Mouse (Mus musculus): ENCODE data around the gene Pde7b. TPM values are rescaled to one million over a fixed set of nuclear protein-coding genes. Genes with fewer than 3 reads are reported as not detected.

The Pde7b gene
- total and polyA plus RNA-seq, 3 experiments = 0.22 TPM; not detected in 2

DNA sequence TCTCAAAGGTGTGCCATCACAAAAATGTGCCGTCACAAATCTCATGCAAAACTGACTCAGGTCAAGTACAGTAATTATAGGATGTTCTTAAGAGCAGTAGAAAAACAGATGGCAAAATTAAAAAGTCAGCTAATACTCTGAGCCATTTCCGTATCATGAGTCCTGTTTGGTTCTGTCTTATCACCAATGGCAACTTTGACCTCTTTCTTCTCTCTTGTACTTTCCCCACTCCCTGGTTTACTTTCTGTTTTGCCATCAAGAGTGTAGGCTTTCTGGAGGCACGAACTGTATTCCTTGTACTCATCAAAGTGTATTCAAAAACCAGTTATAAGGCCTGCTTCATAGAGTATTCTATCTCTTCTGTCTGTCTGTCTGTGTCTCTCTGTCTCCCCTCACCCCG lies 211.0 kb downstream of the Pde7b start:
- Histone ChIP-seq H3K9me3 (replicated peaks) (no peaks in the 10 kb centered on the region), H3K4me1 (ENCODE audit: insufficient read depth, low read depth, low read length) (peaks cover 10% of the 10 kb centered on the region), H3K27me3 (ENCODE audit: insufficient read depth, low read length) (0 out of 2 replicates have a peak, but pooled peaks cover 2% of the 10 kb centered on the region), H3K36me3 (replicated peaks) (peaks cover 2% of the 10 kb centered on the region), H3K4me3 (ENCODE audit: low read depth, low read length) (no peak overlapping the region)
- DNase-seq (ENCODE audit: low spot score) (no peak), ATAC-seq (ENCODE audit: extremely low read depth, insufficient number of reproducible peaks, low FRiP score, poor library complexity, severe bottlenecking) (no peak)
- no peak for TF ChIP-seq CTCF (IDR thresholded peaks at IDR 0.05; ENCODE audit: low read depth, low read length)
- no peak for TF ChIP-seq TAL1 (conservative IDR thresholded peaks at IDR 0.05; ENCODE audit: low read depth, low read length)
- TF ChIP-seq GATA1 (IDR thresholded peaks at IDR 0.05; ENCODE audit: borderline replicate concordance, low read length) = no peak
- no peak for TF ChIP-seq POLR2AphosphoS5 (IDR thresholded peaks at IDR 0.05; ENCODE audit: insufficient replicate concordance, low read depth, low read length)
- no peak for TF ChIP-seq GATA2 (IDR thresholded peaks at IDR 0.05; ENCODE audit: borderline replicate concordance, low read depth, low read length)

DNA sequence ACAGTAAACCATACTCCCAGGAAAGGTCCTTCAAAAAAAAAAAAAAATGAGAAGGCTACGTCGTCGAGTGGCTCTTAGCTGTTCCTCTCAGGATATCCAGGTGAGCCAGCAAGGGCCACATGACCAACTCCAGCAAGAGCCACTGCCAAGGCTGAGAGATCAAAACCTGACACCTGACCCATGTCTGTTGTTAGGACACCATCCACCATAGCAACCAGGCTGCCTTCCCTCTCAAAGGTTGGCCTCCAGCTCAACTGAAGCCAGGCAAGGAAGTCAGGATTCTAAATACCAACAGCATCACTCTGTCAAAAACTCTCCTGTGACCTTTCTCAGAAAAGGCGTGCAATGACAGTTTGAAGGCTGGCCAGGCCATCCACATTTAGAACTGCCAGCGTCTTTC lies 211.4 kb downstream of the Pde7b start:
- Histone ChIP-seq H3K36me3 (replicated peaks) (peaks cover 2% of the 10 kb centered on the region), H3K4me3 (ENCODE audit: low read depth, low read length) (no peak overlapping the region), H3K4me1 (ENCODE audit: insufficient read depth, low read depth, low read length) (peaks cover 5% of the 10 kb centered on the region), H3K27me3 (ENCODE audit: insufficient read depth, low read length) (peaks cover 2% of the 10 kb centered on the region; the same call in 1 of the 2 replicates), H3K9me3 (replicated peaks) (no peaks in the 10 kb centered on the region)
- ATAC-seq (ENCODE audit: extremely low read depth, insufficient number of reproducible peaks, low FRiP score, poor library complexity, severe bottlenecking) (no peak), DNase-seq (ENCODE audit: low spot score) (no peak)
- TF ChIP-seq GATA1 (IDR thresholded peaks at IDR 0.05; ENCODE audit: borderline replicate concordance, low read length) (no peak), TAL1 (conservative IDR thresholded peaks at IDR 0.05; ENCODE audit: low read depth, low read length) (no peak), CTCF (IDR thresholded peaks at IDR 0.05; ENCODE audit: low read depth, low read length) (no peak), GATA2 (IDR thresholded peaks at IDR 0.05; ENCODE audit: borderline replicate concordance, low read depth, low read length) (no peak), POLR2AphosphoS5 (IDR thresholded peaks at IDR 0.05; ENCODE audit: insufficient replicate concordance, low read depth, low read length) (no peak)

DNA sequence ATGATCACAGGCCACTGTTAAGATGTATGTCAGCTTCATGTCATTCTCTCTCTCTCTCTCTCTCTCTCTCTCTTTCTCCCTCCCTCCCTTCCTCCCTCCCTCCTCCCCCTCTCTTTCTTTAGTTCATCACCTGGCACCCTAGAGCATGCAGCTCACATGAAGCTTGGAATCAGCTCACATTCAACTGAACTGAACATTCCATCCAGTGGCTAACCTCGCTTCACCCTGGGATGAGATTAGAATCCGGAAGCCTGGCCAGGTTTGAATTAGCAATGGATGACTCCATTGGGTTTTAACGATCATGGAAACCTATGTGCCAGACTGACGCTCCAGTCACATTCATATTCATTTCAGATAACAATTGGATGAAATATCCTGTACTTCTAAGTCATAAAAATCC lies 215.1 kb downstream of the Pde7b start:
- ATAC-seq (ENCODE audit: extremely low read depth, insufficient number of reproducible peaks, low FRiP score, poor library complexity, severe bottlenecking) (no peak), DNase-seq (ENCODE audit: low spot score) (no peak)
- TF ChIP-seq CTCF (IDR thresholded peaks at IDR 0.05; ENCODE audit: low read depth, low read length) (no peak), GATA1 (IDR thresholded peaks at IDR 0.05; ENCODE audit: borderline replicate concordance, low read length) (no peak), POLR2AphosphoS5 (IDR thresholded peaks at IDR 0.05; ENCODE audit: insufficient replicate concordance, low read depth, low read length) (no peak), GATA2 (IDR thresholded peaks at IDR 0.05; ENCODE audit: borderline replicate concordance, low read depth, low read length) (no peak), TAL1 (conservative IDR thresholded peaks at IDR 0.05; ENCODE audit: low read depth, low read length) (no peak)
- peaks cover 2% of the 10 kb centered on the region; the same call in 1 of the 2 replicates for H3K27me3 ChIP-seq (ENCODE audit: insufficient read depth, low read length)
- H3K4me1 ChIP-seq (ENCODE audit: insufficient read depth, low read depth, low read length) = no peaks in the 10 kb centered on the region
- no peaks in the 10 kb centered on the region for H3K36me3 ChIP-seq (replicated peaks)
- H3K4me3 ChIP-seq (ENCODE audit: low read depth, low read length) = no peak overlapping the region
- no peaks in the 10 kb centered on the region for H3K9me3 ChIP-seq (replicated peaks)

GRCm38 (mm10) chr10:20508497-20508896 lies 216.4 kb downstream of the Pde7b start:
- no peak for DNase-seq (ENCODE audit: low spot score)
- no peaks in the 10 kb centered on the region for H3K9me3 ChIP-seq (replicated peaks)
- no peaks in the 10 kb centered on the region for H3K4me1 ChIP-seq (ENCODE audit: insufficient read depth, low read depth, low read length)
- TF ChIP-seq GATA1 (IDR thresholded peaks at IDR 0.05; ENCODE audit: borderline replicate concordance, low read length) = no peak
- TF ChIP-seq TAL1 (conservative IDR thresholded peaks at IDR 0.05; ENCODE audit: low read depth, low read length) = no peak
- no peak for TF ChIP-seq CTCF (IDR thresholded peaks at IDR 0.05; ENCODE audit: low read depth, low read length)
- no peak for TF ChIP-seq GATA2 (IDR thresholded peaks at IDR 0.05; ENCODE audit: borderline replicate concordance, low read depth, low read length)
- no peak for TF ChIP-seq POLR2AphosphoS5 (IDR thresholded peaks at IDR 0.05; ENCODE audit: insufficient replicate concordance, low read depth, low read length)
- no peak for ATAC-seq (ENCODE audit: extremely low read depth, insufficient number of reproducible peaks, low FRiP score, poor library complexity, severe bottlenecking)
- H3K27me3 ChIP-seq (ENCODE audit: insufficient read depth, low read length) = peaks cover 2% of the 10 kb centered on the region; the same call in 1 of the 2 replicates
- no peak overlapping the region for H3K4me3 ChIP-seq (ENCODE audit: low read depth, low read length)
- H3K36me3 ChIP-seq (replicated peaks) = no peaks in the 10 kb centered on the region

GRCm38 (mm10) chr10:20507732-20508412 lies 217.0 kb downstream of the Pde7b start:
- H3K27me3 ChIP-seq (ENCODE audit: insufficient read depth, low read length) = peaks cover 2% of the 10 kb centered on the region; the same call in 1 of the 2 replicates
- ATAC-seq (ENCODE audit: extremely low read depth, insufficient number of reproducible peaks, low FRiP score, poor library complexity, severe bottlenecking) = no peak
- H3K36me3 ChIP-seq (replicated peaks) = no peaks in the 10 kb centered on the region
- no peaks in the 10 kb centered on the region for H3K4me1 ChIP-seq (ENCODE audit: insufficient read depth, low read depth, low read length)
- no peak overlapping the region for H3K4me3 ChIP-seq (ENCODE audit: low read depth, low read length)
- no peaks in the 10 kb centered on the region for H3K9me3 ChIP-seq (replicated peaks)
- TF ChIP-seq TAL1 (conservative IDR thresholded peaks at IDR 0.05; ENCODE audit: low read depth, low read length) (no peak), GATA1 (IDR thresholded peaks at IDR 0.05; ENCODE audit: borderline replicate concordance, low read length) (no peak), GATA2 (IDR thresholded peaks at IDR 0.05; ENCODE audit: borderline replicate concordance, low read depth, low read length) (no peak), POLR2AphosphoS5 (IDR thresholded peaks at IDR 0.05; ENCODE audit: insufficient replicate concordance, low read depth, low read length) (no peak), CTCF (IDR thresholded peaks at IDR 0.05; ENCODE audit: low read depth, low read length) (no peak)
- DNase-seq (ENCODE audit: low spot score) = no peak

- DNase-seq (ENCODE audit: low spot score) (no peak), ATAC-seq (ENCODE audit: extremely low read depth, insufficient number of reproducible peaks, low FRiP score, poor library complexity, severe bottlenecking) (no peak)
- TF ChIP-seq CTCF (IDR thresholded peaks at IDR 0.05; ENCODE audit: low read depth, low read length) (no peak), GATA1 (IDR thresholded peaks at IDR 0.05; ENCODE audit: borderline replicate concordance, low read length) (no peak), POLR2AphosphoS5 (IDR thresholded peaks at IDR 0.05; ENCODE audit: insufficient replicate concordance, low read depth, low read length) (no peak), TAL1 (conservative IDR thresholded peaks at IDR 0.05; ENCODE audit: low read depth, low read length) (no peak), GATA2 (IDR thresholded peaks at IDR 0.05; ENCODE audit: borderline replicate concordance, low read depth, low read length) (no peak)
- Histone ChIP-seq H3K4me3 (ENCODE audit: low read depth, low read length) (no peak overlapping the region), H3K4me1 (ENCODE audit: insufficient read depth, low read depth, low read length) (no peaks in the 10 kb centered on the region), H3K9me3 (replicated peaks) (no peaks in the 10 kb centered on the region), H3K27me3 (ENCODE audit: insufficient read depth, low read length) (peaks cover 2% of the 10 kb centered on the region; the same call in 1 of the 2 replicates), H3K36me3 (replicated peaks) (no peaks in the 10 kb centered on the region)
These were observed 217.8 kb downstream of the Pde7b start for GRCm38 (mm10) chr10:20507069-20507468.
